Mouse (Mus musculus): Measurements from ENCODE around the gene Mymk. TPM values are rescaled to one million over a fixed set of nuclear protein-coding genes. Genes with fewer than 3 reads are reported as not detected.

The Mymk gene
- polyA plus RNA-seq, 1 experiment from 2014 or later, result 0.12 TPM

DNA sequence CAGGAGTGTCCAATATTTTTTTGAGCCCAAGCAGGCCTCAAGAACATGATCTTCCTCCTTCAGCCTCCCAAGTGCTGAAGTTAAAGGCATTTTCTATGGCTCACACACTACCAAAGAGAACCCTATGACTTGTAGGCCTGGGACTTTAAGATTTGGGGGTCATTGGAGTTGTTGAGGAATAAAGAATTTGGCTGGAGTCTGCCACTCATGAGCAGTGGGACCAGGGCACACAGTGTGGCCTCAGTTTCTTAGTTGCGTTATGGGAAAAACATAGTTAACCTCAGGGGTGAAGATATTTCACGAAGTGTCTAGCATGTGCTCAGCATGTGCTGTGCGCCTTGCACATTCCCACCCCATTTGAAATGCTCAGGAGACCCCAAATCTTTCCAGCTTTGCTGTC is 45.6 kb downstream of the Mymk start:
- Histone ChIP-seq H3K36me3 (ENCODE audit: control insufficient read depth, insufficient read depth, low read length) (no peaks in the 10 kb centered on the region; the same call in 1 of the 2 replicates), H3K27me3 (replicated peaks; ENCODE audit: control insufficient read depth, insufficient read depth, low read length) (peaks cover 9% of the 10 kb centered on the region), H3K4me3 (ENCODE audit: low read depth, low read length) (no peak overlapping the region), H3K4me1 (replicated peaks; ENCODE audit: control insufficient read depth, insufficient read depth, low read length) (0 out of 2 replicates have a peak, but pooled peaks cover 4% of the 10 kb centered on the region), H3K4me2 (no peak overlapping the region), H3K9ac (ENCODE audit: low read depth, low read length) (no peak overlapping the region), H3K27ac (ENCODE audit: low read depth, low read length) (no peak overlapping the region), H3K9me3 (ENCODE audit: control insufficient read depth, low read length) (no peaks in the 10 kb centered on the region)
- ATAC-seq (replicated peaks; ENCODE audit: low FRiP score) (no peak), DNase-seq (ENCODE audit: low spot score) (no peak)
- whole genome bisulfite sequencing, result 93% methylated on average over 3 of the region's 3 CpGs

DNA sequence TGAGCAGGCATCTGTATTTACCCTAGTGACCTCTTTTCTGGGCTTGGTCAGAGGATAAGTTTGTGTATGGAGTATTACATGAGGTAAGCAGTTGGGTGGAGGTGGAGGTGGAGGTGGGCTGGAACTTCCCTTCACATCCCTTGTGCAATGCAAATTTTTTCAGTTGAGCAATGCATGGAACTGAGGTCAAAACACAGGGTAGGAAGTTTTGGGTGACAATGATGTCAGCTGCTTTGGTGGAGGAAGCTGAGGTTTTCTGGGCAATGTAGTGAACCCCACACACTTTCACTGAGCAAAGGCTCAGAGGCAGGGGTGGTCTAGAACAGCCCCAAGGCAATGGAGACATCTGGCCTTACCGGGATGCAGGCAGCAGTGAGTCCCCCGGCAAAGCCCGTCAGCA is 46.4 kb downstream of the Mymk start:
- H3K4me2 ChIP-seq, result no peak overlapping the region
- H3K27ac ChIP-seq (ENCODE audit: low read depth, low read length), result no peak overlapping the region
- no peak overlapping the region for H3K4me3 ChIP-seq (ENCODE audit: low read depth, low read length)
- H3K4me1 ChIP-seq (replicated peaks; ENCODE audit: control insufficient read depth, insufficient read depth, low read length), result 0 out of 2 replicates have a peak, but pooled peaks cover 4% of the 10 kb centered on the region
- DNase-seq (ENCODE audit: low spot score) (no peak), ATAC-seq (replicated peaks; ENCODE audit: low FRiP score) (no peak)
- H3K27me3 ChIP-seq (replicated peaks; ENCODE audit: control insufficient read depth, insufficient read depth, low read length), result peaks cover 9% of the 10 kb centered on the region
- H3K9ac ChIP-seq (ENCODE audit: low read depth, low read length), result no peak overlapping the region
- H3K9me3 ChIP-seq (ENCODE audit: control insufficient read depth, low read length), result no peaks in the 10 kb centered on the region
- H3K36me3 ChIP-seq (ENCODE audit: control insufficient read depth, insufficient read depth, low read length), result no peaks in the 10 kb centered on the region; the same call in 1 of the 2 replicates
- WGBS, result 78% methylated on average over 3 of the region's 3 CpGs

GRCm38 (mm10) chr2:27024136-27024535 is 47.8 kb downstream of the Mymk start:
- WGBS, result 87% methylated on average over 14 of the region's 14 CpGs
- DNase-seq (ENCODE audit: low spot score), result no peak
- Histone ChIP-seq H3K4me1 (replicated peaks; ENCODE audit: control insufficient read depth, insufficient read depth, low read length) (0 out of 2 replicates have a peak, but pooled peaks cover 4% of the 10 kb centered on the region), H3K4me3 (ENCODE audit: low read depth, low read length) (no peak overlapping the region), H3K9ac (ENCODE audit: low read depth, low read length) (no peak overlapping the region), H3K36me3 (ENCODE audit: control insufficient read depth, insufficient read depth, low read length) (no peaks in the 10 kb centered on the region; the same call in 1 of the 2 replicates), H3K9me3 (ENCODE audit: control insufficient read depth, low read length) (no peaks in the 10 kb centered on the region), H3K27ac (ENCODE audit: low read depth, low read length) (no peak overlapping the region), H3K4me2 (no peak overlapping the region), H3K27me3 (replicated peaks; ENCODE audit: control insufficient read depth, insufficient read depth, low read length) (peaks cover 9% of the 10 kb centered on the region)
- ATAC-seq (replicated peaks; ENCODE audit: low FRiP score), result no peak

DNA sequence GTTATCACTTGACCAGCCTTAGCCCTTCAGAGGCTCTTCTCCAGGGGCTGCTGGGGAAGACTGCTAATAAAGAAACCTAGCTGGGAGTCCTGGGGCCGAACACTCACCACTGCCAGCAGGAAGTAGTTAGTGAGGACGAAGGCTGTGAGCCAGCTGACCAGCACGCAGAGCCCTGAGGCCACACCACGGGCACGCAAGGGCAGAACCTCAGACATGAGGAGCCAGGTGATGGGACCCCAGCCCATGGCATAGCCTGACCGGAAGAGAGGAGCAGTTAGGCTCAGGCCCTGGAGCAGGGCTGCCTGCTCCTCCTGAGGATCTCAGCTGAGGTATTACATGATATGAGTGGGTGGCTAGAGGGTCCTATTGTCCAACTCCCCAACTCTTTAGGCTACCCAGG is 49.4 kb downstream of the Mymk start:
- Histone ChIP-seq H3K4me3 (ENCODE audit: low read depth, low read length) (no peak overlapping the region), H3K4me1 (replicated peaks; ENCODE audit: control insufficient read depth, insufficient read depth, low read length) (no peaks in the 10 kb centered on the region), H3K9ac (ENCODE audit: low read depth, low read length) (no peak overlapping the region), H3K36me3 (ENCODE audit: control insufficient read depth, insufficient read depth, low read length) (peaks cover 4% of the 10 kb centered on the region), H3K27ac (ENCODE audit: low read depth, low read length) (no peak overlapping the region), H3K27me3 (replicated peaks; ENCODE audit: control insufficient read depth, insufficient read depth, low read length) (peaks cover 9% of the 10 kb centered on the region), H3K9me3 (ENCODE audit: control insufficient read depth, low read length) (no peaks in the 10 kb centered on the region), H3K4me2 (no peak overlapping the region)
- 80% methylated on average over 6 of the region's 6 CpGs for WGBS
- ATAC-seq (replicated peaks; ENCODE audit: low FRiP score), result no peak
- no peak for DNase-seq (ENCODE audit: low spot score)

DNA sequence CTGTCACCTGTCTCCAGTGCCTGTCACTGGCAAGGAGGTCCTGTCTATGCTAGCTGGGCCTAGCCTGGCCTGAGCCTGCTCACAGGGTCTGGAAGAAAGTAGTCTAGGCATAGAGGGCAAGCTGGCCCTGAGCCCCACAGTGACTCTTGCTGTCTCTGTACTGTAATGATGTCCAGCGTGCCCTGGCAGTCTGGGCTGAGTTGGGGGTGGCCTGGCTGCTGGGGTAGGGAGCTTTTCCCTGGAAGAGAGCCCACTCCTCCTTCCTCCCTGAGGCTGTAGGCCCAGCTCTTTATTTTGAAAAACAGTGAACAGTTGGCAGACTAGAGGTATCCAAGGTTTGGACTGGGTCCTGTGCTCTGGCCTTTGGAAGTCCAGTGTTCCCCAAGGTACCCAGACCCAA is 50.9 kb downstream of the Mymk start:
- H3K27me3 ChIP-seq (replicated peaks; ENCODE audit: control insufficient read depth, insufficient read depth, low read length), result peaks cover 4% of the 10 kb centered on the region; the same call in 1 of the 2 replicates
- no peak overlapping the region for H3K4me2 ChIP-seq
- no peak overlapping the region for H3K4me3 ChIP-seq (ENCODE audit: low read depth, low read length)
- H3K27ac ChIP-seq (ENCODE audit: low read depth, low read length), result no peak overlapping the region
- H3K36me3 ChIP-seq (ENCODE audit: control insufficient read depth, insufficient read depth, low read length), result peaks cover 8% of the 10 kb centered on the region
- no peak overlapping the region for H3K9ac ChIP-seq (ENCODE audit: low read depth, low read length)
- DNase-seq (ENCODE audit: low spot score) (no peak), ATAC-seq (replicated peaks; ENCODE audit: low FRiP score) (no peak)
- H3K4me1 ChIP-seq (replicated peaks; ENCODE audit: control insufficient read depth, insufficient read depth, low read length), result no peaks in the 10 kb centered on the region
- H3K9me3 ChIP-seq (ENCODE audit: control insufficient read depth, low read length), result no peaks in the 10 kb centered on the region
- 80% methylated on average over 1 of the region's 1 CpGs for WGBS

GRCm38 (mm10) chr2:27019530-27019929 is 52.4 kb downstream of the Mymk start:
- Histone ChIP-seq H3K27ac (ENCODE audit: low read depth, low read length) (no peak overlapping the region), H3K4me2 (no peak overlapping the region), H3K36me3 (ENCODE audit: control insufficient read depth, insufficient read depth, low read length) (peaks cover 13% of the 10 kb centered on the region), H3K27me3 (replicated peaks; ENCODE audit: control insufficient read depth, insufficient read depth, low read length) (no peaks in the 10 kb centered on the region; the same call in 1 of the 2 replicates), H3K4me3 (ENCODE audit: low read depth, low read length) (no peak overlapping the region), H3K9ac (ENCODE audit: low read depth, low read length) (no peak overlapping the region), H3K9me3 (ENCODE audit: control insufficient read depth, low read length) (no peaks in the 10 kb centered on the region), H3K4me1 (replicated peaks; ENCODE audit: control insufficient read depth, insufficient read depth, low read length) (no peaks in the 10 kb centered on the region)
- 92% methylated on average over 2 of the region's 2 CpGs for WGBS
- DNase-seq (ENCODE audit: low spot score), result no peak
- ATAC-seq (replicated peaks; ENCODE audit: low FRiP score), result no peak

GRCm38 (mm10) chr2:27017802-27018201 is 54.2 kb downstream of the Mymk start:
- Histone ChIP-seq H3K4me1 (replicated peaks; ENCODE audit: control insufficient read depth, insufficient read depth, low read length) (no peaks in the 10 kb centered on the region), H3K9ac (ENCODE audit: low read depth, low read length) (no peak overlapping the region), H3K4me2 (no peak overlapping the region), H3K27ac (ENCODE audit: low read depth, low read length) (no peak overlapping the region), H3K27me3 (replicated peaks; ENCODE audit: control insufficient read depth, insufficient read depth, low read length) (no peaks in the 10 kb centered on the region), H3K36me3 (ENCODE audit: control insufficient read depth, insufficient read depth, low read length) (peaks cover 20% of the 10 kb centered on the region), H3K9me3 (ENCODE audit: control insufficient read depth, low read length) (no peaks in the 10 kb centered on the region), H3K4me3 (ENCODE audit: low read depth, low read length) (no peak overlapping the region)
- ATAC-seq (replicated peaks; ENCODE audit: low FRiP score), result peak; percentile 58; the same call in 1 of the 2 replicates
- DNase-seq (ENCODE audit: low spot score), result no peak
- WGBS, result 52% methylated on average over 5 of the region's 5 CpGs

Other genes with a start within 250 kb of the Mymk start
- gene Abo, start 207.2 kb downstream of the Mymk start, polyA plus RNA-seq (2014; fragmentation: Nextera tagmentation; extraction: Ambion mirVana), result not detected in 2 replicates
- 15.8 and 16.8 TPM in 2 replicates for gene Surf6, start 169.3 kb downstream of the Mymk start, polyA plus RNA-seq (2014; fragmentation: Nextera tagmentation; extraction: Ambion mirVana)
- gene Med22, start 161.5 kb downstream of the Mymk start, polyA plus RNA-seq (2014; fragmentation: Nextera tagmentation; extraction: Ambion mirVana), result 34.8 and 39.1 TPM in 2 replicates
- gene Rpl7a, start 161.4 kb downstream of the Mymk start, polyA plus RNA-seq (2014; fragmentation: Nextera tagmentation; extraction: Ambion mirVana), result 874 and 991 TPM in 2 replicates
- gene Surf2, start 155.8 kb downstream of the Mymk start, polyA plus RNA-seq (2014; fragmentation: Nextera tagmentation; extraction: Ambion mirVana), result 61.5 and 64.7 TPM in 2 replicates
- 56.5 and 58.3 TPM in 2 replicates for gene Surf1, start 155.6 kb downstream of the Mymk start, polyA plus RNA-seq (2014; fragmentation: Nextera tagmentation; extraction: Ambion mirVana)
- gene Surf4, start 138.3 kb downstream of the Mymk start, polyA plus RNA-seq (2014; fragmentation: Nextera tagmentation; extraction: Ambion mirVana), result 183 and 193 TPM in 2 replicates
- gene Stkld1, start 138.1 kb downstream of the Mymk start, polyA plus RNA-seq (2014; fragmentation: Nextera tagmentation; extraction: Ambion mirVana), result 0.10 and 0.16 TPM in 2 replicates
- gene Rexo4, start 107.8 kb downstream of the Mymk start, polyA plus RNA-seq (2014; fragmentation: Nextera tagmentation; extraction: Ambion mirVana), result 58.8 TPM in 2 replicates
- 0.43 and 0.63 TPM in 2 replicates for gene Adamts13, start 98.8 kb downstream of the Mymk start, polyA plus RNA-seq (2014; fragmentation: Nextera tagmentation; extraction: Ambion mirVana)
- gene Cacfd1, start 62.3 kb downstream of the Mymk start, polyA plus RNA-seq (2014; fragmentation: Nextera tagmentation; extraction: Ambion mirVana), result 32.6 and 32.9 TPM in 2 replicates
- 0.51 and 0.64 TPM in 2 replicates for gene Slc2a6, start 44.2 kb downstream of the Mymk start, polyA plus RNA-seq (2014; fragmentation: Nextera tagmentation; extraction: Ambion mirVana)
- 1.8 and 3.5 TPM in 2 replicates for gene Adamtsl2, start 7.2 kb upstream of the Mymk start, polyA plus RNA-seq (2014; fragmentation: Nextera tagmentation; extraction: Ambion mirVana)
- 0.14 and 0.29 TPM in 2 replicates for gene Fam163b, start 70.3 kb upstream of the Mymk start, polyA plus RNA-seq (2014; fragmentation: Nextera tagmentation; extraction: Ambion mirVana)
- gene Dbh, start 93.1 kb upstream of the Mymk start, polyA plus RNA-seq (2014; fragmentation: Nextera tagmentation; extraction: Ambion mirVana), result 0.49 and 0.96 TPM in 2 replicates
- 38.0 and 40.6 TPM in 2 replicates for gene Sardh, start 176.2 kb upstream of the Mymk start, polyA plus RNA-seq (2014; fragmentation: Nextera tagmentation; extraction: Ambion mirVana)